Mouse (Mus musculus) MEL (cell line): Measurements from ENCODE around the gene Fbxw17.

Experiments used
- CTCF ChIP-seq, 3 experiments: IDR thresholded peaks in 2 of 3; conservative IDR thresholded peaks in 1 of 3; 2 replicates each; pipeline ENCODE4 v1.5.1; 2011 to 2012; ENCODE audit warnings: low read length in 3 of 3, low read depth in 2 of 3, mild to moderate bottlenecking in 2 of 3, improper control_type of control experiment in 1 of 3, inconsistent platforms in 1 of 3, mixed read lengths in 1 of 3, moderate library complexity in 1 of 3; ENCODE audit not compliant: control insufficient read depth in 1 of 3, insufficient read depth in 1 of 3, poor library complexity in 1 of 3, severe bottlenecking in 1 of 3
- MYB ChIP-seq: IDR thresholded peaks from 2 replicates; pipeline ENCODE4 v1.6.1; 2011; ENCODE audit warnings: mild to moderate bottlenecking, low read depth, low read length, improper control_type of control experiment
- POLR2A ChIP-seq, 2 experiments: IDR thresholded peaks; 2 replicates each; pipeline ENCODE4 v1.6.1; 2011 to 2012; ENCODE audit warnings: low read length in 2 of 2, mild to moderate bottlenecking in 2 of 2, control low read depth in 1 of 2, improper control_type of control experiment in 1 of 2, low read depth in 1 of 2, moderate library complexity in 1 of 2; ENCODE audit not compliant: control insufficient read depth in 1 of 2, insufficient read depth in 1 of 2, poor library complexity in 1 of 2
- TBP ChIP-seq: IDR thresholded peaks from 2 replicates; pipeline ENCODE4 v1.8.0; 2011; ENCODE audit warnings: low read depth, low read length, improper control_type of control experiment
- TCF12 ChIP-seq: IDR thresholded peaks from 2 replicates; pipeline ENCODE4 v1.6.1; 2014; ENCODE audit warnings: low read depth, mild to moderate bottlenecking, inconsistent platforms, low read length, improper control_type of control experiment, moderate library complexity

GRCm38 (mm10) chr13:50417389-50418183, at the start of gene Fbxw17:
- TF ChIP-seq CTCF (IDR thresholded peaks at IDR 0.05 in 2 of 3, conservative IDR thresholded peaks at IDR 0.05 in 1 of 3; ENCODE audit: control insufficient read depth in 1 of 3, insufficient read depth in 1 of 3, low read depth in 2 of 3, low read length in 3 of 3, poor library complexity in 1 of 3, severe bottlenecking in 1 of 3): no peak
- no peak for TF ChIP-seq TCF12
- no peak for TF ChIP-seq POLR2A (IDR thresholded peaks at IDR 0.05; ENCODE audit: control insufficient read depth in 1 of 2, insufficient read depth in 1 of 2, low read depth in 1 of 2, low read length in 2 of 2, poor library complexity in 1 of 2)
- no peak for TF ChIP-seq TBP
- TF ChIP-seq MYB: no peak
